Mouse (Mus musculus) ES-CJ7 (cell line): ENCODE data around the gene B3gnt2.
A peak's percentile ranks its signal among the peaks of the same experiment; 100 is the strongest.
"Not testable (repeated sequence)": the region's sequence is repeated elsewhere in the genome, so short reads cannot be mapped to it uniquely, and the experiment has no call there.

Source experiments
- DNase-seq: peaks from one replicate; pipeline ENCODE4 v3.0.0; 2011; ENCODE audit warnings: low read depth, low spot score

B3gnt2 gene

GRCm38 (mm10) chr11:22774821-22775220 lies 85.9 kb downstream of the B3gnt2 start:
- DNase-seq: no peak

GRCm38 (mm10) chr11:22766238-22766637 lies 94.5 kb downstream of the B3gnt2 start:
- no peak for DNase-seq

- DNase-seq: no peak
These were observed 95.3 kb downstream of the B3gnt2 start for GRCm38 (mm10) chr11:22765425-22765824.

- DNase-seq: no peak
These were observed 97.0 kb downstream of the B3gnt2 start for GRCm38 (mm10) chr11:22763556-22764295.

GRCm38 (mm10) chr11:22763055-22763454 lies 97.7 kb downstream of the B3gnt2 start:
- DNase-seq: no peak

- DNase-seq: no peak
These were observed 98.4 kb downstream of the B3gnt2 start for GRCm38 (mm10) chr11:22762236-22762927.

GRCm38 (mm10) chr11:22759783-22760182 lies 101.0 kb downstream of the B3gnt2 start:
- DNase-seq: no peak

- no peak for DNase-seq
These were observed 104.4 kb downstream of the B3gnt2 start for GRCm38 (mm10) chr11:22756168-22756980.

- DNase-seq: no peak
These were observed 105.6 kb downstream of the B3gnt2 start for GRCm38 (mm10) chr11:22755180-22755579.

GRCm38 (mm10) chr11:22752596-22752995 lies 108.2 kb downstream of the B3gnt2 start:
- DNase-seq: no peak

- DNase-seq: no peak
These were observed 109.2 kb downstream of the B3gnt2 start for GRCm38 (mm10) chr11:22751592-22751991.

GRCm38 (mm10) chr11:22747406-22747805 lies 113.4 kb downstream of the B3gnt2 start:
- DNase-seq: peak; percentile 69

- DNase-seq: no peak
These were observed 115.4 kb downstream of the B3gnt2 start for GRCm38 (mm10) chr11:22745356-22745755.

- DNase-seq: peak; percentile 74
These were observed 117.0 kb downstream of the B3gnt2 start for GRCm38 (mm10) chr11:22743561-22744269.

- DNase-seq: peak; percentile 12
These were observed 118.6 kb downstream of the B3gnt2 start for GRCm38 (mm10) chr11:22741998-22742626.

- no peak for DNase-seq
These were observed 119.3 kb downstream of the B3gnt2 start for GRCm38 (mm10) chr11:22741436-22741835.

- no peak for DNase-seq
These were observed 121.1 kb downstream of the B3gnt2 start for GRCm38 (mm10) chr11:22739497-22740288.

- DNase-seq: no peak
These were observed 124.1 kb downstream of the B3gnt2 start for GRCm38 (mm10) chr11:22736521-22737225.

- not testable (repeated sequence) for DNase-seq
These were observed 125.6 kb downstream of the B3gnt2 start for GRCm38 (mm10) chr11:22735128-22735527.

GRCm38 (mm10) chr11:22733936-22734335 lies 126.8 kb downstream of the B3gnt2 start:
- no peak for DNase-seq
